Mouse (Mus musculus) kidney, embryonic 14.5 days (tissue): ENCODE measurements around the gene Gins2. TPM values are rescaled to one million over a fixed set of nuclear protein-coding genes. Genes with fewer than 3 reads are reported as not detected.

ENCODE experiments used
- ATAC-seq: fragments of 200-750 bp; cut with Nextera tagmentation; 2 replicates; pipeline ENCODE4 v1.8.0; 2017; ENCODE audit warnings: moderate number of reproducible peaks, mild to moderate bottlenecking, moderate TSS enrichment, moderate library complexity; ENCODE audit not compliant: low FRiP score, low TSS enrichment
- H3K27ac ChIP-seq: fragments of 300-500 bp; sonication (generic); 2 replicates; pipeline ENCODE4 v1.5.1; 2014; ENCODE audit warnings: low read depth, mild to moderate bottlenecking, low read length, moderate library complexity, mixed read lengths
- H3K27me3 ChIP-seq: fragments of 300-500 bp; sonication (generic); 2 replicates; pipeline ENCODE4 v1.6.1; 2014; ENCODE audit warnings: mild to moderate bottlenecking, low read length; ENCODE audit not compliant: control insufficient read depth, insufficient read depth
- H3K36me3 ChIP-seq: fragments of 300-500 bp; sonication (generic); 2 replicates; pipeline ENCODE4 v1.6.1; 2014; ENCODE audit warnings: low read length, mixed read lengths; ENCODE audit not compliant: control insufficient read depth, insufficient read depth
- H3K4me1 ChIP-seq: fragments of 300-500 bp; sonication (generic); 2 replicates; pipeline ENCODE4 v1.6.1; 2014; ENCODE audit warnings: low read length, mixed read lengths; ENCODE audit not compliant: control insufficient read depth, insufficient read depth
- H3K4me2 ChIP-seq: fragments of 300-500 bp; sonication (generic); replicated peaks from 2 replicates; pipeline ENCODE4 v1.6.1; 2014; ENCODE audit warnings: low read depth, mild to moderate bottlenecking, low read length
- H3K4me3 ChIP-seq: fragments of 300-500 bp; sonication (generic); 2 replicates; pipeline ENCODE4 v1.5.1; 2014; ENCODE audit warnings: mild to moderate bottlenecking, low read length
- H3K9ac ChIP-seq: fragments of 300-500 bp; sonication (generic); 2 replicates; pipeline ENCODE4 v1.6.1; 2014; ENCODE audit warnings: low read depth, mild to moderate bottlenecking, low read length, moderate library complexity
- H3K9me3 ChIP-seq: fragments of 300-500 bp; sonication (generic); 2 replicates; pipeline ENCODE4 v1.6.1; 2016; ENCODE audit warnings: low read length; ENCODE audit not compliant: control insufficient read depth
- WGBS: fragments of 180-500 bp; shearing (Covaris S2); extraction: QIAGEN DNeasy Blood & Tissue Kit; methylation state at CpG from one replicate; pipeline ENCODE4 v1.1.7; 2014; 5-methylcytosine and 5-hydroxymethylcytosine counted together
- microRNA-seq: library from miRNA; unstranded; fragments of <30 nt; microRNA quantifications from one replicate; pipeline ENCODE4, GENCODE M21; 2016
- polyA plus RNA-seq: library from polyadenylated mRNA; unstranded; fragments of >200 nt; fragmentation: Nextera tagmentation; extraction: Ambion mirVana; gene quantifications from 2 replicates; pipeline ENCODE4 v1.2.1, GENCODE M21; 2014

Gene Gins2
- polyA plus RNA-seq, 1 experiment from 2014 or later, result 118 TPM

GRCm38 (mm10) chr8:120534080-120534479 is 55.0 kb downstream of the Gins2 start:
- no peak overlapping the region for H3K4me3 ChIP-seq
- H3K9ac ChIP-seq, result no peak overlapping the region
- no peak overlapping the region for H3K27ac ChIP-seq
- peaks cover 71% of the 10 kb centered on the region for H3K4me1 ChIP-seq
- WGBS, result 34% methylated on average over 8 of the region's 8 CpGs
- no peaks in the 10 kb centered on the region for H3K36me3 ChIP-seq
- no peak for ATAC-seq
- no peaks in the 10 kb centered on the region for H3K27me3 ChIP-seq
- no peaks in the 10 kb centered on the region for H3K9me3 ChIP-seq
- no peak overlapping the region for H3K4me2 ChIP-seq

DNA sequence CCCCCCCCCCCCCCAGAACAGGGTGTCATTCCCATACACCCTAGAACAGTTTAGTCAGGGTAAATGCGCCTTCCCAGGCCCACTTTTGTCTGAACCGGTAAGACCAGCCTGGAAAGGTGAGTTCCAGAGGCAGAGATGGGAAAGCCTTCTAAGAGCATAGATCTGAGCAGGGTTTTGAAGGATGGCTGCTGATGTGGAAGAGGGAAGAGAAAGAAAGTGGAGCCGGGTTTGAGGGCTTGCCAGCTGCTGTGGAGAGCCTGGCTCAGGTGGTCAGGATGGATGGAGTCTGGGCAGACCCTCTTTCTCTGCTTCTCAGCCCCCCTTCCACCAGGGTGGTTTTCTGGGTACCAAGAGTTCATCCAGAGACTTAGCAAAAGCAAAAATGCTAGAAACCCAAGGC is 55.7 kb downstream of the Gins2 start:
- Histone ChIP-seq H3K4me2 (peak overlapping the region; percentile 38), H3K9ac (no peak overlapping the region), H3K4me3 (no peak overlapping the region), H3K4me1 (peaks cover 72% of the 10 kb centered on the region), H3K36me3 (no peaks in the 10 kb centered on the region), H3K27ac (no peak overlapping the region), H3K9me3 (no peaks in the 10 kb centered on the region), H3K27me3 (no peaks in the 10 kb centered on the region)
- WGBS, result 33% methylated on average over 3 of the region's 3 CpGs
- no peak for ATAC-seq

DNA sequence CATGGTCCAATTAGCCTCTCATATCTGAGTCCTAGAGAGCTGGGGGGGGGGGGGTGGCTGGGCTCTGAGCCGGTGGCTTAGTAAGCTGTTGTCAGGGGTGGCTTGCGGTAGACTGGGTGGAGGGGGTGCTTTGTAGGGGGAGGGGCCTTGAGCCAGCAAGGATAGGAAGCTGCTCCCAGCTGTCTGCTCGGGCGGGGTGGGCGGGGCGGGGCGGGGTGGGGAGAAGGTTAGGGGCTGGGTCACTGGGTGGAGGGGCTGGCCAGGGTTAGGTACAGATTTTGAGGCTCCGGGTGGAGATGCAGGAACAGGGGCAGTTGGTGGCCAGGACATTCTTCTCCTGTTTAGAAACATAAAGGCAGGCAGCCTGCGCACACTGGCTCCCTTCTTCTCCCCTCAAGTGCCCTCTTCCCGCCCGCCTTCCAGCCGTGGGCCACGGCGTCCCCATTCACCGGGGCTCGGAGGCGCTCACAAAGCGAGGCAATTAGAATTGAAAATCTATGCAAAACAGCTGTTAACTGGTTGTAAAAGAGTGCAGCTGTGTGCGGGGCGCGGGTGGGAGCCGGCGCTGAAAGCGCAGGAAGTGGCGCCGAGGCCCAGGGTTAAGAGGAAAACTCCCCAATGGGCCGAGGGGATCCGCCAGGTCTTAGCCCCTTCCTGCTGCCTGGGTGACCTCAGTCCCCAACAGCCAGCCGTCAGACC is 56.4 kb downstream of the Gins2 start:
- Histone ChIP-seq H3K27me3 (no peaks in the 10 kb centered on the region), H3K4me3 (no peak overlapping the region), H3K9ac (peak overlapping the region; percentile 28), H3K4me1 (peaks cover 72% of the 10 kb centered on the region), H3K9me3 (no peaks in the 10 kb centered on the region), H3K27ac (peak overlapping the region; percentile 67; the same call in 1 of the 2 replicates), H3K4me2 (peak overlapping the region; percentile 38), H3K36me3 (no peaks in the 10 kb centered on the region)
- no peak for ATAC-seq
- WGBS, result 4% methylated on average over 29 of the region's 29 CpGs

GRCm38 (mm10) chr8:120531775-120532516 is 57.2 kb downstream of the Gins2 start:
- no peak for ATAC-seq
- Histone ChIP-seq H3K4me1 (peaks cover 75% of the 10 kb centered on the region), H3K9ac (no peak overlapping the region), H3K4me2 (peak overlapping the region; percentile 38), H3K36me3 (no peaks in the 10 kb centered on the region), H3K27me3 (no peaks in the 10 kb centered on the region), H3K27ac (peak overlapping the region; percentile 67; the same call in 1 of the 2 replicates), H3K4me3 (no peak overlapping the region), H3K9me3 (no peaks in the 10 kb centered on the region)
- 53% methylated on average over 10 of the region's 10 CpGs for WGBS

GRCm38 (mm10) chr8:120530954-120531656 is 58.0 kb downstream of the Gins2 start:
- no peak overlapping the region for H3K9ac ChIP-seq
- no peak overlapping the region for H3K4me3 ChIP-seq
- H3K36me3 ChIP-seq, result no peaks in the 10 kb centered on the region
- H3K9me3 ChIP-seq, result no peaks in the 10 kb centered on the region
- no peak overlapping the region for H3K4me2 ChIP-seq
- H3K27me3 ChIP-seq, result no peaks in the 10 kb centered on the region
- ATAC-seq, result no peak
- no peak overlapping the region for H3K27ac ChIP-seq
- WGBS, result 55% methylated on average over 16 of the region's 16 CpGs
- H3K4me1 ChIP-seq, result peaks cover 75% of the 10 kb centered on the region

DNA sequence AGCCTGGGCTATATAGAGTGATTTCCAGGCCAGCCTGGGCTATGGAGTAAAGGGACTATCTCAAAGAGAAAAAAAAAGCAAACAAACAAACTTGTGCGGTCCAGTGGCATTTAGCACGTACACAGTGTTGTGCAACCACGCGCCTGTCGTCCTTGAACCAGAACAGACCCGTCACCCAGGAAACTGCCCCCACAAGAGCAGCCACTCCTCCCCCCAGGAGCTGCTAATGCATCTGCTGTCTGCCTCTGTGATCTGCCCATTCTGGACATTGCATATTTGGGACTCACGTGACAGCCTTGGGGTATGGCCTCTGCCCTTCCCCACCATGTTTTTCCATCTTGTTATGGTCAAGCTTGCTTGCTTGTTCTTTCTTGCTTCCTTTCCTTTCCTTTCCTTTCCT is 59.9 kb downstream of the Gins2 start:
- Histone ChIP-seq H3K27me3 (no peaks in the 10 kb centered on the region), H3K9me3 (no peaks in the 10 kb centered on the region), H3K9ac (no peak overlapping the region), H3K27ac (no peak overlapping the region), H3K4me3 (no peak overlapping the region), H3K4me2 (no peak overlapping the region), H3K36me3 (no peaks in the 10 kb centered on the region), H3K4me1 (peaks cover 69% of the 10 kb centered on the region)
- ATAC-seq, result no peak
- WGBS, result 50% methylated on average over 7 of the region's 7 CpGs

Small RNA genes within 50 kb of the gene (microRNA-seq; reads per million reads assigned to microRNA genes)
- gene Mir7687, result 0.84 reads per million

Other genes with a start within 250 kb of the Gins2 start
- gene 1190005I06Rik, start 58.3 kb upstream of the Gins2 start, polyA plus RNA-seq, result 2.0 and 2.6 TPM in 2 replicates
- gene Gm27021, start 78.8 kb upstream of the Gins2 start, polyA plus RNA-seq, result 3.6 and 3.7 TPM in 2 replicates
- 968 and 1,059 TPM in 2 replicates for gene Cox4i1, start 78.9 kb upstream of the Gins2 start, polyA plus RNA-seq
- 297 and 328 TPM in 2 replicates for gene Emc8, start 79.3 kb upstream of the Gins2 start, polyA plus RNA-seq
- gene Irf8, start 147.1 kb upstream of the Gins2 start, polyA plus RNA-seq, result 5.6 and 5.7 TPM in 2 replicates